Mouse (Mus musculus) bone marrow macrophage, adult 2 months (primary cell): ENCODE measurements around the gene Prickle3. TPM values are rescaled to one million over a fixed set of nuclear protein-coding genes. Genes with fewer than 3 reads are reported as not detected.

Experiments
- H3K27ac ChIP-seq: 2 replicates; pipeline ENCODE4 v1.5.1; 2012; ENCODE audit warnings: low read depth, low read length; ENCODE audit not compliant: insufficient read depth
- H3K4me1 ChIP-seq: 2 replicates; pipeline ENCODE4 v1.6.1; 2012; ENCODE audit warnings: low read length; ENCODE audit not compliant: control insufficient read depth, insufficient read depth
- H3K4me3 ChIP-seq: 2 replicates; pipeline ENCODE4 v1.5.1; 2012; ENCODE audit warnings: mild to moderate bottlenecking, low read length, moderate library complexity; ENCODE audit not compliant: insufficient read depth
- CTCF ChIP-seq: IDR thresholded peaks from 2 replicates; pipeline ENCODE4 v1.5.1; 2012; ENCODE audit warnings: low read depth, mild to moderate bottlenecking, low read length, moderate library complexity
- POLR2A ChIP-seq: IDR thresholded peaks from 2 replicates; pipeline ENCODE4 v1.6.1; 2012; ENCODE audit warnings: mild to moderate bottlenecking, low read depth, low read length, borderline replicate concordance
- polyA plus RNA-seq: library from polyadenylated mRNA; stranded (reverse); fragments of >200 nt; gene quantifications from 2 replicates; pipeline ENCODE4 v1.2.4, GENCODE M21; 2012; ENCODE audit not compliant: missing spikeins, insufficient read depth, insufficient read length

The Prickle3 gene
- polyA plus RNA-seq, 1 experiment, result 10.0 TPM

DNA sequence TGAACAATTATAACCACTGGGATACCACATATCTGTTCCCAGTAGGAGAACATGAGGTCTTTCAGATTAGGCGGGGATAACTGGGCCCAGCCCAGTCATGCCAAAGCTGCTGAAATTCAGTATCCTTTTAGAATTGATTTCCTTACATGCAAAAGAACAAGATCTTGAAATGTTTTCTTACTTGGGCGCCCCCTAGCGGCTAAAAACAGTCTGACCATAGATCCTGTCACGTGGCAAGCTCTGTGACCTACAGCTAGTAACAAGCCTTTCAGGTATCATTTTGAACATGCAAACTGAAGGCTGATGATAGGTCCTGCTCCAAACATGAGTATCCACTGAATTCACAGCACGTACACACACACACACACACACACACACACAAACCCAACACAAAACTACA lies 11.7 kb upstream of the Prickle3 start:
- no peak overlapping the region for H3K27ac ChIP-seq
- TF ChIP-seq POLR2A (no peak), CTCF (no peak)

GRCm38 (mm10) chrX:7648671-7649304 lies 8.3 kb upstream of the Prickle3 start:
- TF ChIP-seq POLR2A (no peak), CTCF (no peak)
- Histone ChIP-seq H3K4me3 (peak overlapping the region; percentile 64), H3K27ac (peak overlapping the region; percentile 49), H3K4me1 (peaks cover 7% of the 10 kb centered on the region)

More for the DNA sequence above, 11.7 kb upstream of the Prickle3 start:
- Histone ChIP-seq H3K4me1 (0 out of 2 replicates have a peak, but pooled peaks cover 3% of the 10 kb centered on the region), H3K4me3 (no peak overlapping the region)

DNA sequence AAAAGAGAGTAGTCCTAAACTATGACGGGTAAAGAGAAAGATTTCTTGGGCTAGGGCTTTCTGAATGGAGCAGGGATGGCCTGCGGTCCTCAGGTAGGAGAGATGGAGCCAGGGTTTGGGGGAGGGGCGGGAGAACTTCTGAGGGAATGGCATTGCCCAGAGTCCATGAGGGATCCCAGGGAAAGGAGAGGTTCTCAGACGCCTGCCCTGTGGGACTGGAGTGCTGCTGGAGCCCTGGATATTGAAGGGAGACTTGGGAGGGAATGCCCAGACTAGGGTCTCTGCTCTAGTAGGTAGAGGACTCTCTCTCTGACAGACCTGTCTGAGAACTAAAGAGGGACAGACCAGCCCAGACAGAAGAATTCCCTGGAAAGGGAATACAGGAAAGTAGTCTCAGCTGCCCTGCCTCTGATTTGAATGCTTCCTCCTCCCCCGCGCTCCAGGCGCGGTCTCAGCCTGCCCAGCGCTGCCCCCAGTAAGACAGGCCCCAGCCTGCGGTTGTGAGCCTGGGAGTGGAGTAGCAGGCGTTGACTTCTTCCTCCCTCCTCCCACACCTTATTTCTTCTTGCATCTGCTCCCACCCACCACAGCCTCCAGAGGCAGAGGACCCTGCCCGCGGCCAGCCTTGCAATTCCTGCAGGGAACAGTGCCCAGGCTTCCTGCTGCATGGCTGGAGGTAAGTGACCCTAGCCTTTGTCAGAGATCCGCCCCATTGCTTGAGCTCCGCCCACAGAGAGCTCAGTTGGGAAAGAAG lies 1.1 kb downstream of the Prickle3 start:
- Histone ChIP-seq H3K27ac (no peak overlapping the region), H3K4me3 (no peak overlapping the region; the same call in 1 of the 2 replicates), H3K4me1 (peaks cover 10% of the 10 kb centered on the region)
- no peak for TF ChIP-seq POLR2A
- no peak for TF ChIP-seq CTCF

DNA sequence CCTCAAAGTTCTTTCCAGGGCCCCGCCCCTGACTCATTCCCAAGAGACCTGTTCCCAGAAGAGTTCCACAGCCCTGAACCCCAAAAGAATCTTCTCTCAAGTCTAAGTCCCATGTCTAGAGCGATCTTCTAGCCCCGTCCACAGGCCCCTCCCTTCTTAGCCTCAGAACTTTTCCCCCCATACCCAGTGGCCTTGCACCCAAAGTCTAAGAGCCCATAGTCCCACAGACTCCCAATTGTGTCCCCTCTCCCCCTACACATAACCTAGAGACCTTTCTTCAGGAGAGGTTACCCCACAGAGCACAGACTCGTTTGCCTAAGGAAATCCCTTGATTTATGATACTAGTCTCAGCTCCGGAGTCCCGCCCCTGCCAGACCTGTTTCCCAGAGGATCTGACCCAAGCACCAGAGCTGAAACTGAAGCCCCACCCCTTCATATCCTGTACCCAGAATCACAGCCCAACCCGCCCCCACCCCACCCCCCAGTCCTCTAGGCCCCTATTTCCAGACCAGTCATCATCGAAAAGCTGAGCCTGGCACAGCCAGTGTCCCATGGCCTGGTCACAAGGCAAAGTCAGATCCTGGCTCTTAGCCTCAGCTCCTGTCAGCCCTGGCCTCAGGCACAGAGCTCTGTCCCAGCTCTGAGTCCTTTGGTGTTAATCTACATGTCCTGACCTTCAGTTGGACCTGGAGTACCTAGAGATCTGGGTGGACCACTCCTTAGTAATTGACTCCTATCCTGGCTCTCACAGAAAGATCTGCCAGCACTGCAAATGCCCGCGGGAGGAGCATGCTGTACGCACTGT lies 1.9 kb downstream of the Prickle3 start:
- peaks cover 7% of the 10 kb centered on the region; the same call in 1 of the 2 replicates for H3K4me1 ChIP-seq
- H3K27ac ChIP-seq, result no peak overlapping the region
- TF ChIP-seq CTCF (no peak), POLR2A (no peak)
- no peak overlapping the region for H3K4me3 ChIP-seq

DNA sequence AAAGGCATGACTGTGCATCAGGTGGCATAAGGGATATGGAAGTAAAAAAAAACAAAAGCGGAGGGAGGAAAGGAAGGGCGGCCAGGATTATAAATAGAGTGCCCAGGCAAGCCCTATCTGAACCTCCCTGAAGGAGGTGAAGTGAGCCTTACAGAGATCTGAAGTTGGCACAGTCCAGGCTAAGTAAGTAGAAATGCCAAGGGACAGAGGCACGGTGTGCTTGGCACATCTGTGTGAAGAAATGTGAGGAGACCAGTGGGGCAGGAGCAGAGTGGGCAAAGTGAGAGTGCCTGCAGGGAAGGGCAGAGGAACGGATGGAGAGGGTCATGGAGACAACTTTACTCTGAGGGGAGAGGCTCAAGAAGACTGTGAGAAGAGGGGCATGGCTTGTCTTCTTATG lies 4.0 kb downstream of the Prickle3 start:
- Histone ChIP-seq H3K4me1 (peaks cover 7% of the 10 kb centered on the region; the same call in 1 of the 2 replicates), H3K27ac (no peak overlapping the region), H3K4me3 (no peak overlapping the region)
- no peak for TF ChIP-seq CTCF
- no peak for TF ChIP-seq POLR2A

- H3K4me1 ChIP-seq, result peaks cover 6% of the 10 kb centered on the region; the same call in 1 of the 2 replicates
- no peak overlapping the region for H3K27ac ChIP-seq
- no peak overlapping the region for H3K4me3 ChIP-seq
- TF ChIP-seq POLR2A (no peak), CTCF (no peak)
Observed at GRCm38 (mm10) chrX:7662936-7663335, 5.9 kb downstream of the Prickle3 start.

DNA sequence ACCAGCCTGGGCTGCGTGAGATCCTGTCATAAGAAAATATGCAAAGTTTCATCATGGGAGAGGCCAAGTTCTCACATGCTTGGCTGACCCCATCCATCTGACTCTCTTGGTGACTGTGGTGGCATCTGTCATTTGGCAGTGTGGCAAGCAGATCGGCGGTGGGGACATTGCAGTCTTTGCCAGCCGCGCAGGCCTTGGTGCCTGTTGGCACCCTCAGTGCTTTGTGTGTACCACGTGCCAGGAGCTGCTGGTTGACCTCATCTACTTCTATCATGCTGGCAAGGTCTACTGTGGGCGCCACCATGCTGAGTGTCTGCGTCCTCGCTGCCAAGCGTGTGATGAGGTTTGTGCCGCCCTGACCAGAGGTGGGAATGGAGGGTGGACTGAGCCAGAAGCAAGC lies 7.7 kb downstream of the Prickle3 start:
- TF ChIP-seq POLR2A (no peak), CTCF (no peak)
- no peak overlapping the region for H3K4me3 ChIP-seq
- no peak overlapping the region for H3K27ac ChIP-seq
- H3K4me1 ChIP-seq, result no peaks in the 10 kb centered on the region

- H3K4me1 ChIP-seq, result no peaks in the 10 kb centered on the region
- no peak overlapping the region for H3K4me3 ChIP-seq
- TF ChIP-seq CTCF, result no peak
- no peak for TF ChIP-seq POLR2A
- H3K27ac ChIP-seq, result no peak overlapping the region
Observed at GRCm38 (mm10) chrX:7665739-7666502, 8.9 kb downstream of the Prickle3 start.

- peak overlapping the region; percentile 82 for H3K4me3 ChIP-seq
- peak overlapping the region; percentile 83 for H3K27ac ChIP-seq
- peaks cover 20% of the 10 kb centered on the region for H3K4me1 ChIP-seq
- TF ChIP-seq CTCF, result no peak
- no peak for TF ChIP-seq POLR2A
Observed at GRCm38 (mm10) chrX:7670390-7670881, 13.4 kb downstream of the Prickle3 start.
